Mouse (Mus musculus): ENCODE measurements around the gene Dnah1.

- TF ChIP-seq CTCF (IDR thresholded peaks at IDR 0.05; ENCODE audit: low read depth) = no peak
- TF ChIP-seq EP300 (optimal IDR thresholded peaks at IDR 0.05) = no peak
Observed at GRCm38 (mm10) chr14:31343241-31343640, 19.5 kb upstream of the Dnah1 start.

Measured in stomach, postnatal 0 days (tissue).